ENCODE assay signal across 8 mouse cellular contexts in genomic region chr1:57377376-57378341, GRCm38 (mm10). TPM values are rescaled to one million over a fixed set of nuclear protein-coding genes. Genes with fewer than 3 reads are reported as not detected.
A peak's percentile ranks its signal among the peaks of the same experiment; 100 is the strongest.
DNase-seq lines count a peak whose midpoint lies in the region; ATAC-seq lines count a peak whose summit lies in the region.

1700066M21Rik (plus strand) TSS chr1:57377620.

- H3K36me3 ChIP-seq in hindbrain, embryonic 13.5 days = no peaks in the 10 kb centered on the region

- peak; percentile 94 for DNase-seq in Muller cell, postnatal 12 days (ENCODE audit: inconsistent ontology term)
- DNase-seq in cerebellum, adult 9-11 months = peak; percentile 94
- DNase-seq in frontal cortex, postnatal 10 days (ENCODE audit: low spot score in 2 of 2) = peak; percentile 86 to 94
- peak; percentile 88 to 91 for DNase-seq in layer of hippocampus, postnatal 25 days (ENCODE audit: extremely low spot score in 1 of 2, low spot score in 1 of 2)
- DNase-seq in lung, postnatal 25 days (ENCODE audit: low spot score) = peak; percentile 96
- peak; percentile 92 for DNase-seq in retina, embryonic 14.5 days (ENCODE audit: low spot score)
- DNase-seq in thymus, postnatal 4 days = peak; percentile 92

- peaks cover 19% of the 10 kb centered on the region for H3K4me1 ChIP-seq in hindbrain, embryonic 13.5 days (replicated peaks)

- H3K27me3 ChIP-seq in hindbrain, embryonic 13.5 days = no peaks in the 10 kb centered on the region

- WGBS in hindbrain, embryonic 13.5 days = under 1% methylated on average over 81 of the region's 81 CpGs

- H3K9ac ChIP-seq in hindbrain, embryonic 13.5 days = peak within 1 kb of the TSS; percentile 96

- peak; percentile 96 for ATAC-seq in hindbrain, embryonic 13.5 days (ENCODE audit: low FRiP score)

- H3K4me3 ChIP-seq in hindbrain, embryonic 13.5 days = peak within 1 kb of the TSS; percentile 96

- H3K9me3 ChIP-seq in hindbrain, embryonic 13.5 days = no peaks in the 10 kb centered on the region

- H3K27ac ChIP-seq in hindbrain, embryonic 13.5 days = peak within 1 kb of the TSS; percentile 93

- peak within 1 kb of the TSS; percentile 84 for H3K4me2 ChIP-seq in hindbrain, embryonic 13.5 days

RNA-seq across cellular contexts. Expression of gene 1700066M21Rik, which starts in this region (rescaled TPM):
- 14.7 and 17.6 TPM in 2 replicates for polyA plus RNA-seq in hindbrain, embryonic 13.5 days (2015; fragmentation: Nextera tagmentation; extraction: Ambion mirVana)
- total RNA-seq in layer of hippocampus, postnatal 25 days (2021) = 10 to 100 TPM; 23.0 to 24.5 TPM

Comparison
In these comparisons a context has a peak if more than half of its experiments do, and no peak if none do; other contexts are left out.
1. Peak in every context shown above with its lines: DNase-seq, ATAC-seq, H3K4me3 ChIP-seq and H3K27ac ChIP-seq.